Mouse (Mus musculus): ENCODE results near the gene Pgpep1. TPM values are rescaled to one million over a fixed set of nuclear protein-coding genes. Genes with fewer than 3 reads are reported as not detected.

Pgpep1 gene
- total RNA-seq (2021) = 10 to 100 TPM; 25.8 to 31.9 TPM
- long read RNA-seq, full-length matches to known transcripts = 17 of 27 reads
- long read RNA-seq, partial matches to known transcripts = 1 of 27 reads
- long read RNA-seq, other reads (novel, unspliced or antisense) = 9 of 27 reads

DNA sequence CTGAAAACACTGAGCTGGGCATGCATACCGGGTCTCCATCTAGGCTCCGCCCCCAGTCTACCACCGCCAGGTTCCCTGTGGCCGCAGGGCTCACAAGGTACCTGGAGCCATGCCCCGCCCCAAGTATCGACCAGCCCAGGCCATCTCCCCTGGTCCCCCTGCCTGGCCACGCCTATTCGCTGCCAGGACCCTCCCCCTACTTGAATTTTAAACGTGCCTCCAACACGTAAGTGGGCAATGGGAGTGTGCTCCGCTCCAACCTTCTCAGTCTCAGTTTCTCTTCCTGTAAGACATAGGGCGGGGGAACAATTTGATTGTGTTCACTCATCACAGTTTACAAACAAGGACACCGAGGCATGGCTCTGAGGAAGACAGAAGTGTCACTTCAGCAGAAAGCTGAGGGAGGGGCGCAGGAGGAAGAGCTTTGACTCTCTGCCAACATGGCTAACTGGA, at the start of gene Pgpep1:
Gene Pgpep1, minus strand, starts transcription at position 116 of the 453 bp plus-strand sequence.
- DNase-seq (ENCODE audit: low spot score in 2 of 2) = peak in 1 of 2 experiments; percentile 42

DNA sequence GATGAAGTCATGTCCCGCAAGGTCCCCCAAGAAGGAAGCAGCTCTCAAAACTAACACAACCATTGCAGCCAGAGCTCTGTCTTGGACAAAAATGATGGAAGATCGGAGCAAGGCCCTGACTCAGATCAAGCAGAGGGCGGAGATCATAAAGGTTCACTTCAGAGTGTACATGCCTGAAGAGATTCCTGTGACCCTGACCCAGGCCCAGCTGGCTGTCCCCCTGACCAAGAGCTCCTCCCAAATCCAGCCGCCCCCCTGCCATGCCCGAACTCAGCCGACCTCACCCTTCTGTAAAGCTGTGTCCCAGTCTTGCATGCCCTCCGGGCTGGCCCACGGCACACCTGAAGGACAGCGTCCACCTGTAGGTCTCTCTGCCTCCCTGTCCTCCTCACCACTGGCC, 49.6 kb upstream of the Pgpep1 start:
- no peak for DNase-seq (ENCODE audit: low spot score in 2 of 2)

DNA sequence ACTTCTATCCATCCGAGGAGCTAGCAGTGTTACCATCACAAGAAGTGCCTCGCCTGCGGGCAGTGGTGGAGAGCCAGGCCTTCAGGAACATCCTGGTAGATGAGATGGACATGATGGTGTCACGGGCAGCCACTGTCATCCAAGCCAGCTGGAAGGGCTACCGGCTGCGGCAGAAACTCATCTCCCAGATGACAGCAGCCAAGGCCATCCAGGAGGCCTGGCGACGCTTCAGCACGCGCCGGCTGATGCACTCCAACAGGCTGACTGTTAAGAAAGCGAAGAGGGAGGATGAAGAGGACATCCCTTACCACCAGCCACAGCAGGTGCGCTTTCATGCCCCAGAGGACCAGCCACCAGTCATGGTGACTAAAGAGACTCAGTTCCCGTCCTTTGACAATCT, 48.1 kb upstream of the Pgpep1 start:
- no peak for DNase-seq (ENCODE audit: low spot score in 2 of 2)

DNA sequence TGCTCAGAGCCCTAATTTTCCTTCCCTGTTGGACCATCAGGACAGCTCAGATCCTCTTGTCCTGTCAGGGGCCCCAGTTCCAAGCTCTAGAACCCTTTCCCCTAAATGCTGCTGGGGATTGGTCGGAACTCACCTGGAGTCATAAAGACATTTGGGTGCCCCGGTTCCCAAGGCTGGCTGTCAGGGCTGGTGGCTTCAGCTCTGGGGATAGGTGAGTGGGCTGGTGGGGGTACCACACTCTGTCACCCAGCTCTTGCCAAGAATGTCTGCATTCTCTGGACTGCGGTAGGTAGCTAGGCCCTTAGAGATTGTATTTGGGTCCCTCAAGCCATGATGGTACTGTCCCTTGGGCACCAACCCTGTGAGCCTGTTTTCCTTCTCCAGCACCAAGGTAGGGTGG, 43.1 kb upstream of the Pgpep1 start, which contains the start of gene Iqcn:
Gene Iqcn, plus strand, starts transcription at position 171 of the 400 bp plus-strand sequence.
- DNase-seq (ENCODE audit: low spot score in 2 of 2) = no peak

DNA sequence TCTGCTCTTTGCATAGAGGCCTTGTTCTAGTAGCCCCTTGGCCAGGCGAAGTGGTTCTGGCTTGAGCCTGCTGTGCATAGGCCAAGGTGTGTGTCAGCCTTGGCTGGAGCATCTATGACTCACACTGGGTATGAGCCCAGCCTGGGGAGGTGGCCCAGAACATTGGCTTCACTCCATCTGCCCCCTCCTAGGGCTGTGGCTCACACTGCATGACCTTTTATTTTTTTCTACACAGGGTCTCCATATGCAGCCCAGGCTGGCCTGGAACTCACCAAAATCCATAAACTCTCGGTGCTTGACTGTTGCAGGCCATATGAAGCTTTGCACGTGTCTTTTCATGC, 42.6 kb upstream of the Pgpep1 start:
- peak; percentile 47 to 56 for DNase-seq (ENCODE audit: low spot score in 2 of 2)

DNA sequence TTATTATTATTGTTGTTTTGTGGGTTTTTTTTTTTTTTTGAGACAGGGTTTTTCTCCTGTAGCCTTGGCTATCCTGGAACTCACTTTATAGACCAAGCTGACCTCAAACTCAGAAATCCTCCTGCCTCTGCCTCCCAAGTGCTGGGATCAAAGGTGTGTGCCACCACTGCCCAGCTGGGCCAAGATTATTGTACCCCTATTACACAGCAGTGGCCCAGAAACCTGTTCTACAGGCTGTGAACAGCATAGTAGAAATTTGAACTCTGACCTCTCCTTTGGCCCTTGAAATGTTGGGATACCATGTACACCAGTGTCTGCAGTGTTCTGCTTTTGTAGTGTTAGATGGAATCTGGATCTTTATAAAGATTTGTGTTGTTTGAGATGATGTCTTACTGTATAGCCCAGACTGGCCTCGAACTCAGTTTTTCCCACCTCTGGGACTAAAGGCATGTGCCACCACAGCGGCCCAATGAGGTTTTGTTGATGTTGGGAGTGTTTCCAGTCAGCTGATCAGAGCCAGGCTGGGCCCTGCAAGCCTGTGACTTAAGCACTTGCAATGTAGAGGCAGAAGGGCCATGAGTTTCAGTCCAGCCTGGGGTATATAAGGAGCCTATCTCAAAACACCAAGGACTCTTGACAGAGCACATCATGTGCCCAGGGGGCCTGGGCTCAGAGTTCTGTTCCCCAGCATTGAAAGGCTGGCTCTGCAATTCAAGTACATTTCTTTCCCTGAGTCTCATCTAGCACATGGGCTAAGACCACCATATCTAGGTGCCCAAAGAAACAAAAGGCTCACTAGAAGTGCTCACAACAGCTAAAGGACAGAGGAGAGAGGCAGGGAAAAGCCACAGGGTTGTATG, 42.0 kb upstream of the Pgpep1 start:
- no peak for DNase-seq (ENCODE audit: low spot score in 2 of 2)

DNA sequence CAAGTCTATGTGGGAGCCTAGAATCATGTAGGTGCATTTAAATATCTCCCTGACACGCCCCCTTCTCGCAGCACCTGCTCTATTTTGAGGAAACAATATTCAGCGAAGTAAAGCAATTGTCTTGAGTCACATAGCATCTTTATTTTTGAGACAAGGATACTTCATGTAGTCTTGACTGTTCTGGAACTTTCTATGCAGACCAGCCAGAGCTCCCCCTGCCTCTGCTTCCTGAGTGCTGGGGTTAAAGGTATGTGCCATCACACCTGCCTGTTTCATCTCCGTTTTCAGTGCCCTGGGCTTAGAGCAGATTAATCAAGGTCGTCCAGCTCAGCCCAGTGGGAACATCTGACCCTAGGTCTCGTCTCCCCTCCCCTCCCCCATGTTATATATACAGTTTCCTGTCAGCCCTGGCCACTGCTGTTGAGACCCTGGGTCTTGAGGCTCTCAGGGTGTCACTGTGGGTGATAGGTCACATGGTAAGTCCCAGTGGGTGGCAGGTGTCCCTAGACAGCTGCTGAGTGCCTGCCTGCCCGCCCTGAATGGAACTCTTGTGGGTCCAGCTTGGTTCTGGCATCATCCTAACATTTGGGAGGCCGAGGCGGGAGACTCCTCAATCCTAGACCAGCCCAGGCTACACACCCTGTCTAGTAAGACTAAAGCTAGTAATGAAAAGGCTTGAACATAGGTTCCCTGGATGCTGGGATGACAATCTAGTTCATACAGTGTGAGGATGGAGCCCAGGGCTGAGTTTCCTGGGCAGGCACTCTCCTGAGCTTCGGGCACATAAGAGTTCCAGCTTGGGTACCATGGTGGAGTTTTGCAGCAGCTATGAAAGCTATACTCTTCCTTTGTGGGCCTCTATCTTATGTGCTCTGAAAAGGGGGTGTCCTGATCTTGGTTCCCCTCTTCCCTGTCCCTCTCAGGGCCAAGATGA, 41.1 kb upstream of the Pgpep1 start:
- no peak for DNase-seq (ENCODE audit: low spot score in 2 of 2)

DNA sequence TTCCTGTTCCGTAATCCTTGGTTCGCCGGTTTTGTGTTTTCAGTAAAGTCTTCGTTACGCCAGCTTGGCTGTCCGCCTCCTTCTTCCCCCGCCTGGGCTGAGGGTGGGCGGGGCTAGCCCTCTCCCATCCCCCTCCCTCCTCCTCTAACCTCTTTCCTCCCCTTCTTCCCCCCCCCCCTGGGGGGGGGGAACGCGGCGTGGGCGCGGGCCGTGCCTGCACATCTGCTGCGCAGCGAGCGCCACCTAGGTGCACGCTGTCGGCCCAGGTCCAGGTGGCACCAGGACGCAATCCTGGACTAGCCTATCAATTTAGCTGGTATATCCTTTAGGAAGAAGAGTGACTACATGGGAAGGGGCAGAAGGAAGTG, 40.4 kb upstream of the Pgpep1 start:
- DNase-seq (ENCODE audit: low spot score in 2 of 2) = peak; percentile 77 to 88

DNA sequence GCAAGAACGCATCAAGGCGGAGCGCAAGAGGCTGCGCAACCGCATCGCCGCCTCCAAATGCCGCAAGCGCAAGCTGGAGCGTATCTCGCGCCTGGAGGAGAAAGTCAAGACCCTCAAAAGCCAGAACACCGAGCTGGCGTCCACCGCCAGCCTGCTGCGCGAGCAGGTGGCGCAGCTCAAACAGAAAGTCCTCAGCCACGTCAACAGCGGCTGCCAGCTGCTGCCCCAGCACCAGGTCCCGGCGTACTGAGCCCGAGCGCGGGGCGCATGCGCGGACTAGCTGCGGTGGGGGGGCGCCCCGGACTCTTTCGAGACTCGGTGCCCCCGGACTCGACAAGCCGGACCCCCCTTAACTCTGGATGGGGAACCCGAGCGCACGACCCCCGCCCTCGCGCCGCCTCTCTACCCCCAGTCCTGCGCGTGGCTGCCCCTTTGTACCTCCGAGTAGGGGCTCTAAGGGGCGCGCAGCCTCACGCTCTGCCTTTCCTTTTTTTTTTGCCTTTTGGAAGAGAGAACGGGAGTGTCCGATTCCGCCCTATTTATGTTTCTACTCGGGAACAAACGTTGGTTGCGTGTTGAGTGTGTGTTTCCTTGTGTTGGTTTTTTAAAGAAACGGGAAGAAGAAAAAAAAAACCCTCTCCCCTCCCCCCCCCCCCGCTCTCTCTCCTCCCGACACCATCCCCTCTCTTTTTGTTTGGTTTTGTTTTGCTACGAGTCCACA, 39.8 kb upstream of the Pgpep1 start:
- DNase-seq (ENCODE audit: low spot score in 2 of 2) = peak; percentile 79 to 88

DNA sequence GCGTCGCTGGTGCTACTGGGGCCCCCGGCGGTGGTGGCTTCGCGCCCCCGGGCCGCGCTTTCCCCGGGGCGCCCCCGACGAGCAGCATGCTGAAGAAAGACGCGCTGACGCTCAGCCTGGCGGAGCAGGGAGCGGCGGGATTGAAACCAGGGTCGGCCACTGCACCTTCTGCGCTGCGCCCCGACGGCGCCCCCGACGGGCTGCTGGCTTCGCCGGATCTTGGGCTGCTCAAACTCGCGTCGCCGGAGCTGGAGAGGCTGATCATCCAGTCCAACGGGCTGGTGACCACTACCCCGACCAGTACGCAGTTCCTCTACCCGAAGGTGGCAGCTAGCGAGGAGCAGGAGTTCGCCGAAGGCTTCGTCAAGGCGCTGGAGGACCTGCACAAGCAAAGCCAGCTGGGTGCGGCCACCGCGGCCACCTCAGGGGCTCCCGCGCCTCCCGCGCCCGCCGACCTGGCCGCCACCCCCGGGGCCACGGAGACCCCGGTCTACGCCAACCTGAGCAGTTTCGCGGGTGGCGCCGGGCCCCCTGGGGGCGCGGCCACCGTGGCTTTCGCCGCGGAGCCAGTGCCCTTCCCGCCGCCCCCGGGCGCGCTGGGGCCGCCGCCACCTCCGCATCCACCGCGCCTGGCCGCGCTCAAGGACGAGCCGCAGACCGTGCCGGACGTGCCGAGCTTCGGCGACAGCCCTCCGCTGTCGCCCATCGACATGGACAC, 39.1 kb upstream of the Pgpep1 start:
- peak in 1 of 2 experiments; percentile 67 for DNase-seq (ENCODE audit: low spot score in 2 of 2)

DNA sequence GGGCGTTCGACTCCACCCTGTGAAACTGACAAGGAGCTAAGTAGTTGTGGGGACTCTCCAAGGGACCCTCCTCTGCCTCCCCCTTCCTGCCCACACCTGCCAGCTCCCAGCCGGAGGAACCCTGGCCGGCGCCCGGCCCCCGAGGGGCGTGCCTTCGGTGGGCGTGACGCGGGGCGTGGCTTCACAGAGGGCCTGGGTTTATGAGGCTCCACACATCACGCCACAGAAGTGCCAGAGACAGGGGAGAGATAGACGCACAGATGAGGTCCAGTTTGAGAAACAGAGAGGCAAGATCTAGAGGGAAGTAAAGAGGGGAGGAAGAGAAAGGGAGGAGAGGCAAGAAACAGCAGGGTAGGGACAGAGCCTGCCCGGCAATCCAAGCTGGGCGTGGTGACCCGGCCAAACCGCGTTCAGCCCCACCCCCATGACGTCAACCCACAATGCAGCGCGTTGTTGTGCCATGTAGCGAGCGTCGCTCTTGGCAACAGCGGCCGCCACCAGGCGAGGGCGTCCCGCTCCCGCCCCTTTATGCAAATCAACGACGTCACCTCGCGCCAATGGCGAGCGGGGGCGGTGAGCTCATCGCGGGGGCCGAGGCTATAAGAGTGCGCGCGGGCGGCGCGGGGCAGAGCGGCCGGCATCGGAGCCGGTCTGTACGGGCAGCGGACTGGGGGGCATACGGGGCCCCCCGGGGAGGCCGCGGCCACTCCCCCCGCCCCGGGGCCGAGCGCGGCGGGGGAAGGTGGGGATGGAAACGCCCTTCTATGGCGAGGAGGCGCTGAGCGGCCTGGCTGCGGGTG, 38.3 kb upstream of the Pgpep1 start, which contains the start of gene Jund:
Gene Jund, plus strand, starts transcription at position 640 of the 800 bp plus-strand sequence.
- DNase-seq (ENCODE audit: low spot score in 2 of 2) = peak; percentile 99

DNA sequence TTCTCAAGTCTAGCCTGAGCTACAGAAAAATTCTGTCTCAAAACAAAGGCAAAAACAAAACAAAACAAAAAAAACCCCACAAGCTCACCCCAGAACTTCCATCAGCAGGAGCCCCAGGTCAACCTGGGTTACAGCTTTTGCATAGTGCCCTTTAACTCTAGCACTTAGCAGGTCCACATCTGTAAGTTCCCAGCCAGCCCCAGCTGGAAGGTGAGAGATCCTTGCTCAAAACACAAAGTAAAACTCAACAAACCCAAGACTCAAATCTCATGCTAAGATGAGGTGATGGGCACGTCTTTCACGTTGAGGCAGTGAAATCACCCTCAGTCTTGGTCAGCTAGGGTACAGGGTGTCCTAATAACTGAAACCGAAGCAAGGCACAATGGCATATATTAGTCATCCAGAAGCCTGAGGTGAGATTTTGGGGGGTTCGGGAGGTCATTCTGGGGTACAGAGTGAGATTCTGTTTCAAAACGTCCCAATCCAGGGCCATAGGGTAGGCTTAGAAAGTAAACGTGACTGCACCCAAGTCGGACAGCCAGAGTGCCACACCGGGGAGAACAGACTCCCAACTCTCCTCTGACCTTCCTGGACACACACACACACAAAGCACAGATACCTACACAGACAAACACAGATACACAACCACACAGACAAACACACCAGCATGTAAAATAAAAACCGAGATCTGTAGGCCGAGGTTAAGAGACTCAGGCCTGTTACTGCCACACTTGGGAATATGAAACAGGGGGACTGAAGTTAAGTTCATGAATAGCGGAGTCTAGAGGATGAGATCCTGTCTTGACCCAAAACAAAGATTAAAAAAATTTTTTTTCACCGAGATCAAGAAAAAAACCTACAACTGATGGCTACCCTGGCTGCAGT, 37.4 kb upstream of the Pgpep1 start:
- DNase-seq (ENCODE audit: low spot score in 2 of 2) = no peak

DNA sequence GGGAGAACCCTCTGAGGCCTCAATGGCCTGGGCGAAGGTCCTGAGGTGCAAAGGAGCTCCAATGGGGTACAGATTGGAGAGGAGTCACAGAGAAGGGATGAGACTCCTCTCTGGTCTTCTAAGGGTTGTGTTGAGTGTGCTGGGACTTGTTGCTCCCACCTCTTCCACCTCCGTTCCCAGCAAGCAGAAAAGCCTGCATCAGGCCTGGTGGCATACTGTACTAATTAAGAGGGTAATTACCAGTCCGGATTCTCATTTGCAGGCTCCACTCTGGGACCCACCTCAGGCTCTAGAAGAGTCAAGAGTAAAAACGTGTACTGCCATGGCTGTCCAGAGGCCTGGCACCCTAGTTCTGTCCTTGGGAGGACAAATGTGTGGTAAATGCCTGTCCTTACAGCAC, 36.8 kb upstream of the Pgpep1 start:
- no peak for DNase-seq (ENCODE audit: low spot score in 2 of 2)

DNA sequence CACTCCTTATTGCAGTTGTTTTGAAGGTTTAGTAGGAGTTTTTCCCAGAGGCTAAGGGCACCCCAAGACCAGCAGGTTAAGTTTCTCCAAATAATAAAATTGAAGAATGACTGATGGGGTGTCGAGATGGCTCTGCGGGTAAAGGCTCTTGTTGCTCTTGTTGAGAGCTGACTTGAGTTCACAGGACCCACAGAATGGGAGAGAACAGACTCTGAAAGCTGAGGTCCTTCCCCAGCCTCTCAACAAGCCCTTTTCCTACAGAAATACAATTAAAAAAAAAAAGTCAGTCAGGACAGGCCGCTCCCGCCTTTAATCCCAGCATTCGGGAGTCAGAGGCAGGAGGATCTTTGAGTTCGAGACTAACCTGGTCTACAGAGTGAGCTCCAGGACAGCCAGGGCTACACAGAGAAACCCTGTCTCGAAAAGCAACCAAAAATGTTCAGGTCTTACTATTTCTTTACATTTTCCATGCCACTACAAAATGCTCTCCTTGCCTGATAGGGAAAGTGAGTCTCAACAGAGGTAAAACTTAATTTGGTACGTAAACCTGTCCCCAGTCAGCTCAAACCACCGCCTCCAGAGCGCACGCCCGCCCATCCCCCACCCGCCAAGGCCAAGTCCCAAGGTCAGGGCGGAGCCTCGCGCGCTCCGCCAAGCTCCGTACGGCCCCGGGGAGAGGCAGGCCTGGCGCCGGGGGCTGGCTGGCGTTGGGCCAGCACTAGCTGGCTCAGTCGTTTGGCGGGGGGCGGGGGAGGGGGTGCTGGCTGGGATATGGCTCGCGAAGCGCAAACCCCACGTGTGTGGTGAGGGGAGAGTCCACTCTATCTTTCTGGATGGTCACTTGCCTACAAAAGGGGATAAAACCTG, 36.1 kb upstream of the Pgpep1 start:
- peak; percentile 35 to 61 for DNase-seq (ENCODE audit: low spot score in 2 of 2)

DNA sequence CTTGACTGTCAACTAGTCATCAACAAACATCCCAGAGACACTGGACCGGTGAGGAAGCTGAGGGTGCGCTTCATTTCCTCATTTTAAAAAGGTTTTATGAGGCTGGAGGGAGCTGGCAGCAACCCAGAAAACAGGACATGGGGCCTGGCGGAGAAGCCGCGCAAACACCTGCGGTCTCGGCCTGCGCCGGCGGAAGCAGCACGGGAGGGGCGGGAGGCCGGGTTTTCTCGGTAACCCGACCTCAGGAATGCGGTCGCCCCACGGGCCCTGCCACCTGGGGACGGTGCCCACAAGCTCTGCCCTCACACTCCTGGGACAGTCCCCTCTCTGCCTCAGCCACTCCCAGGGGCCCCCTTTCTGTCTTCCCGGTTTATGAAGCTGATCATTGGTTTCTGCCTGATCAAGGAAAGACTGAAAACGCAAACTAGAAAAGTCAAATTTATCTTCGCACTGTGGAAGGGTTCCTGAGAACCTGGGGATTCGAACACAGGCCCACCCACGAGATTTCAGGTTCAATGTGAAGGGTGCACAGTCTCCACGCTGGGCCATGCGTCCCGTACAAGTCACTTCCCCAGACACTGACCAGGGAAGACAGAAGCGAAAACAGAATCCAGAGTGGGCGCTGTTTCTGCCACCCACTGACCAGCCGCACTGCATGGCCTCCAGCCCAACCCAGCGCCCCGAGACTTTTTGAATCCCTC, 35.3 kb upstream of the Pgpep1 start:
- DNase-seq (ENCODE audit: low spot score in 2 of 2) = no peak

DNA sequence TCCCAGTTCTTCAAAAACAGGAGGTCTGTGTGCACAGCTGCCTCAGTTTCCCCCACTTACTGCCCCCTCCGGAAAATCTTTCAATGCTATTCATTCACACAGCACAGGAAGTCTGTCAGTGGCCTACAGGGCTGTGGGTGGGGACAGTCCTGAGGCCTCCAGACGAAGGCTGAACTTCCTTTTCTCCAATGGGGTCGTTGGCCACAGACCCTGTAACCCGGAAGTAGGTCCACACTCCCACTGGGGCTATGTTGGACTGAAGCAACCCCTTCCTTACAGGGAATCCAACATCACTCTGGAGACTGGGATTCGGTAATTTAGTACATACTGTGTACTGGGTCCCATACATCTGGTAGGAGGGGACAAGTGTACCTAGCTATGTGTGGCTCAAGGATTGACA, 33.4 kb upstream of the Pgpep1 start:
- DNase-seq (ENCODE audit: low spot score in 2 of 2) = no peak

DNA sequence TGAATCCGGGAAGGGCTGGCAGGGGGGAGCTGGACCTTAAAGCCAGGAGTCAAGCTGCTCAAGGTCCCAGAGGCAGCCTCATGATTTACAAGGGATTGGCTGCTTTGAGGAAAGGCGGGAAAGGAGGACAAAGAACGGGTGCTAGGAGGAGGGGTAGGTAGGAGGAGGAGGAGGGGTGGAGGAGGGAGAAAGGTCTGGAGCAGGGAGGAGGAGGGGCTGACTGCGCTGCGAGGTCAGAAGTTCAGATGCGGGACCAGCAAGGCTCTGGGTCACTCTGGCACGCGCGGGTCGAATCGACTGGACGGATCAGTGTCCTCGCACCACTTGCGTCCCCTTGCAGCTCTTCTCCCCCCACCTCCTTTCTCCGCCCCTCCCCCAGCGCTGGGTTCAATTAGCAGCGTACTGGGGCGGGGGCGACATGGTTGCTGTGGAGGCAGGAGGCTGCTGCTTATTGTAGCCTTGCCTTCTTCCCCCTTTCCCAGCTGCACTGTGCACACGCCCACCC, 31.6 kb upstream of the Pgpep1 start:
- DNase-seq (ENCODE audit: low spot score in 2 of 2) = peak; percentile 36 to 46

Measured in layer of hippocampus, postnatal 10 days (tissue).